8 mouse cellular contexts compared by ENCODE assay signal in the genomic region with DNA sequence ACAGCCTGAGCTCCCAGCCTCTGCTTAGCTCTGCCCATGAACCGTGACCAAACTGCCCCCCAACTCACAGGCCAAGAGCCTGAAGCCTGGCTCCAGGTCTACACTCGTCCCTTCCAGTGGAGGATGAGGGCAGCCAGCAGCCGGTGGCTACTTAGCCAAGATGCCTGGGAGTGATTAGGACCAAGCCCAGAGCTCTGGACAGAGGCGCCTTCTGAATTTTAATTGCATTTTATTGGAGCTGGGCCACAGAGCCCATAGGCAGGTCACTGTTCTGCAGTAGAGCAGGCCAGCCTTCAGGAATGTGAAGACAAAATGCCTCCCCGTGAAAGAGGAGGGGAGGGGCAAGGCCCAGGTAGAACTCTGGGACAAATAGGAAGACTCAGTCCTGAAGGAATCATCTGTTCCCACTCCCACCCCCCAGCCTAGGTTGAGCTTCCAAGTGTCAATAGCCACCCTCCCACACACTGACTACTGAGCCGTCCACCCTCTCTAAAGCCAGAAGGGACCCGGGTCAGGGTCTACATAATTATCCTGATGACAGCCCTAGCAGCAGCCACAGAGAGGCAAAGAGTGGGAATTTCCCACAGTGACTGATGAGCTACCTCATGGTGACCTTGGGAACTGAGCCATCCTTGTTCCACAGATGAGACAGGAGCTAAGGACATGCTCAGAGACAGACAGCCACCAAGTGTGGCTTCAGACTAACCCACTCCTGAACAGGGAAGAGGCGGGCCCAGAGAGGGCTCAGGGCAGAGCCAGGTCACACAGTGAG. TPM values are rescaled to one million over a fixed set of nuclear protein-coding genes. Genes with fewer than 3 reads are reported as not detected.
A peak's percentile ranks its signal among the peaks of the same experiment; 100 is the strongest.
DNase-seq lines count a peak whose midpoint lies in the region; ATAC-seq lines count a peak whose summit lies in the region.

No protein-coding gene starts in this region.

- no peaks in the 10 kb centered on the region for H3K9me3 ChIP-seq in hindbrain, embryonic 13.5 days
- no peaks in the 10 kb centered on the region for H3K9me3 ChIP-seq in hindbrain, embryonic 10.5 days
- H3K9me3 ChIP-seq in embryonic facial prominence, embryonic 14.5 days (ENCODE audit: control insufficient read depth, low read length): no peaks in the 10 kb centered on the region
- no peaks in the 10 kb centered on the region for H3K9me3 ChIP-seq in limb, embryonic 15.5 days

- H3K27ac ChIP-seq in hindbrain, embryonic 13.5 days: no peak overlapping the region
- H3K27ac ChIP-seq in hindbrain, embryonic 10.5 days: no peak overlapping the region
- no peak overlapping the region for H3K27ac ChIP-seq in embryonic facial prominence, embryonic 14.5 days (replicated peaks; ENCODE audit: low read depth, low read length)
- H3K27ac ChIP-seq in limb, embryonic 15.5 days: 0 out of 2 replicates have a peak overlapping the region, but pooled peaks have one; percentile 57

- H3K27me3 ChIP-seq in hindbrain, embryonic 13.5 days: no peaks in the 10 kb centered on the region
- no peaks in the 10 kb centered on the region; the same call in 1 of the 2 replicates for H3K27me3 ChIP-seq in hindbrain, embryonic 10.5 days (ENCODE audit: insufficient read depth, poor library complexity, severe bottlenecking)
- no peaks in the 10 kb centered on the region for H3K27me3 ChIP-seq in embryonic facial prominence, embryonic 14.5 days (replicated peaks; ENCODE audit: control insufficient read depth, insufficient read depth, low read length)
- no peaks in the 10 kb centered on the region for H3K27me3 ChIP-seq in limb, embryonic 15.5 days

- DNase-seq in hindbrain, embryonic 10.5 days (ENCODE audit: low spot score): no peak
- DNase-seq in embryonic facial prominence, embryonic 14.5 days (ENCODE audit: low spot score): no peak
- peak; percentile 58 for DNase-seq in kidney, adult 9 months
- DNase-seq in lung, postnatal 36 days: no peak
- DNase-seq in B cell, adult 2 months: no peak
- DNase-seq in spleen, postnatal 4 days (ENCODE audit: low spot score in 2 of 2): no peak

- peaks cover 11% of the 10 kb centered on the region for H3K4me1 ChIP-seq in hindbrain, embryonic 13.5 days (replicated peaks)
- peaks cover 20% of the 10 kb centered on the region for H3K4me1 ChIP-seq in hindbrain, embryonic 10.5 days (replicated peaks)
- H3K4me1 ChIP-seq in embryonic facial prominence, embryonic 14.5 days (ENCODE audit: control insufficient read depth, insufficient read depth, low read length): 0 out of 2 replicates have a peak, but pooled peaks cover 6% of the 10 kb centered on the region
- H3K4me1 ChIP-seq in limb, embryonic 15.5 days: peaks cover 17% of the 10 kb centered on the region

- no peak overlapping the region for H3K4me3 ChIP-seq in hindbrain, embryonic 13.5 days
- no peak overlapping the region for H3K4me3 ChIP-seq in hindbrain, embryonic 10.5 days
- H3K4me3 ChIP-seq in embryonic facial prominence, embryonic 14.5 days (ENCODE audit: low read depth, low read length): no peak overlapping the region
- H3K4me3 ChIP-seq in limb, embryonic 15.5 days: no peak overlapping the region

- 69% methylated on average over 8 of the region's 8 CpGs for WGBS in hindbrain, embryonic 13.5 days
- 70% methylated on average over 8 of the region's 8 CpGs for WGBS in hindbrain, embryonic 10.5 days
- 57% methylated on average over 8 of the region's 8 CpGs for WGBS in embryonic facial prominence, embryonic 14.5 days
- 47% methylated on average over 8 of the region's 8 CpGs for WGBS in limb, embryonic 15.5 days

- ATAC-seq in hindbrain, embryonic 13.5 days (ENCODE audit: low FRiP score): peak; percentile 57
- 0 out of 2 replicates have a peak, but pooled peaks have one; percentile 39 for ATAC-seq in embryonic facial prominence, embryonic 14.5 days (ENCODE audit: low read depth)
- ATAC-seq in limb, embryonic 15.5 days (ENCODE audit: insufficient number of reproducible peaks, low FRiP score, low TSS enrichment, low read depth): peak; percentile 62

- no peaks in the 10 kb centered on the region for H3K36me3 ChIP-seq in hindbrain, embryonic 13.5 days
- no peaks in the 10 kb centered on the region for H3K36me3 ChIP-seq in hindbrain, embryonic 10.5 days
- H3K36me3 ChIP-seq in embryonic facial prominence, embryonic 14.5 days (ENCODE audit: control insufficient read depth, insufficient read depth, low read length): no peaks in the 10 kb centered on the region
- no peaks in the 10 kb centered on the region for H3K36me3 ChIP-seq in limb, embryonic 15.5 days

- H3K9ac ChIP-seq in hindbrain, embryonic 13.5 days: no peak overlapping the region
- no peak overlapping the region for H3K9ac ChIP-seq in embryonic facial prominence, embryonic 14.5 days (ENCODE audit: low read depth, low read length)
- no peak overlapping the region for H3K9ac ChIP-seq in limb, embryonic 15.5 days

- no peak overlapping the region for H3K4me2 ChIP-seq in hindbrain, embryonic 13.5 days
- no peak overlapping the region for H3K4me2 ChIP-seq in embryonic facial prominence, embryonic 14.5 days (ENCODE audit: low read depth, low read length)
- H3K4me2 ChIP-seq in limb, embryonic 15.5 days: no peak overlapping the region

RNA-seq across cellular contexts. Expression of a gene that starts 16.6 kb away (rescaled TPM):
- polyA plus RNA-seq in hindbrain, embryonic 13.5 days (2015; fragmentation: Nextera tagmentation; extraction: Ambion mirVana): 0.35 and 0.64 TPM in 2 replicates
- 0.22 and 0.31 TPM in 2 replicates for polyA plus RNA-seq in hindbrain, embryonic 10.5 days (2016; fragmentation: Nextera tagmentation; extraction: Ambion mirVana)
- polyA plus RNA-seq in embryonic facial prominence, embryonic 14.5 days (2014; fragmentation: Nextera tagmentation; extraction: Ambion mirVana): 0.64 and 1.1 TPM in 2 replicates
- 0.60 and 0.68 TPM in 2 replicates for polyA plus RNA-seq in limb, embryonic 15.5 days (2015; fragmentation: Nextera tagmentation; extraction: Ambion mirVana)

RNA-seq across cellular contexts. Expression of a gene that starts 51.7 kb away (rescaled TPM):
- 0.39 and 0.47 TPM in 2 replicates for polyA plus RNA-seq in hindbrain, embryonic 13.5 days (2015; fragmentation: Nextera tagmentation; extraction: Ambion mirVana)
- 0.77 and 1.3 TPM in 2 replicates for polyA plus RNA-seq in hindbrain, embryonic 10.5 days (2016; fragmentation: Nextera tagmentation; extraction: Ambion mirVana)
- polyA plus RNA-seq in embryonic facial prominence, embryonic 14.5 days (2014; fragmentation: Nextera tagmentation; extraction: Ambion mirVana): 0.50 and 0.89 TPM in 2 replicates
- polyA plus RNA-seq in limb, embryonic 15.5 days (2015; fragmentation: Nextera tagmentation; extraction: Ambion mirVana): 0.73 and 0.84 TPM in 2 replicates
